Mouse (Mus musculus): ENCODE measurements around the gene Myo1d. TPM values are rescaled to one million over a fixed set of nuclear protein-coding genes. Genes with fewer than 3 reads are reported as not detected.

The Myo1d gene
- polyA plus RNA-seq, 1 experiment from 2014 or later: 50.1 TPM

GRCm38 (mm10) chr11:80759023-80759422 lies 20.8 kb downstream of the Myo1d start:
- 82% methylated on average over 3 of the region's 3 CpGs for WGBS
- H3K9me3 ChIP-seq (ENCODE audit: control insufficient read depth, low read length): no peaks in the 10 kb centered on the region

GRCm38 (mm10) chr11:80754201-80754600 lies 25.6 kb downstream of the Myo1d start:
- Histone ChIP-seq H3K4me3 (ENCODE audit: low read depth, low read length) (no peak overlapping the region), H3K27ac (ENCODE audit: low read depth) (no peak overlapping the region), H3K4me1 (replicated peaks; ENCODE audit: control insufficient read depth, insufficient read depth, low read length) (no peaks in the 10 kb centered on the region), H3K9me3 (ENCODE audit: control insufficient read depth, low read length) (no peaks in the 10 kb centered on the region), H3K4me2 (ENCODE audit: low read length) (no peak overlapping the region), H3K9ac (ENCODE audit: low read length) (no peak overlapping the region), H3K27me3 (replicated peaks; ENCODE audit: control insufficient read depth, insufficient read depth, low read length) (no peaks in the 10 kb centered on the region), H3K36me3 (ENCODE audit: control insufficient read depth, insufficient read depth, low read length) (no peaks in the 10 kb centered on the region)
- WGBS: 72% methylated on average over 2 of the region's 2 CpGs
- ATAC-seq (replicated peaks; ENCODE audit: low FRiP score, low TSS enrichment, low read depth) (no peak), DNase-seq (ENCODE audit: low spot score) (no peak)

More at GRCm38 (mm10) chr11:80759023-80759422, 20.8 kb downstream of the Myo1d start:
- DNase-seq (ENCODE audit: low spot score) (no peak), ATAC-seq (replicated peaks; ENCODE audit: low FRiP score, low TSS enrichment, low read depth) (no peak)
- Histone ChIP-seq H3K27me3 (replicated peaks; ENCODE audit: control insufficient read depth, insufficient read depth, low read length) (no peaks in the 10 kb centered on the region), H3K36me3 (ENCODE audit: control insufficient read depth, insufficient read depth, low read length) (no peaks in the 10 kb centered on the region), H3K4me3 (ENCODE audit: low read depth, low read length) (no peak overlapping the region), H3K9ac (ENCODE audit: low read length) (no peak overlapping the region), H3K4me2 (ENCODE audit: low read length) (no peak overlapping the region), H3K27ac (ENCODE audit: low read depth) (no peak overlapping the region), H3K4me1 (replicated peaks; ENCODE audit: control insufficient read depth, insufficient read depth, low read length) (no peaks in the 10 kb centered on the region)

DNA sequence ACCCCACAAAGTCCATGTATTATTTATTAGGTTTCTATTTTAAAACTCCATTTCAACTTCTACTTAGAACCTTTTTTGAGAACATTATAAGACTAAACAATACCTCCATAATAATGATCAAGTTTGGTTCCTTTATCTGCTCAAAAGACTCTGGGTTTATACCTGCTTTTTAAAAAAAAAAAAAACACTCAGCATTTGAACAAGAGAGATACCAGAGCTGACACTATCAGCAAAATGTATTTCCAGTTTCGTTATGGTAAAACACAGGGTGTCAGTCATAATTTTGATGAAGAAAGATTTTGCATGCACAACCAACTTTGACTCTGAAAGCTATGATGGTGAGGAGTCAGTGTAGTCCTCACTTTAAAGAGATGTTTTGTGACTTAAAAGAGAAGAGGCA lies 28.7 kb downstream of the Myo1d start:
- no peak overlapping the region for H3K9ac ChIP-seq (ENCODE audit: low read length)
- no peak overlapping the region for H3K4me2 ChIP-seq (ENCODE audit: low read length)
- H3K9me3 ChIP-seq (ENCODE audit: control insufficient read depth, low read length): no peaks in the 10 kb centered on the region
- H3K27ac ChIP-seq (ENCODE audit: low read depth): no peak overlapping the region
- 0 out of 2 replicates have a peak, but pooled peaks cover 2% of the 10 kb centered on the region for H3K4me1 ChIP-seq (replicated peaks; ENCODE audit: control insufficient read depth, insufficient read depth, low read length)
- WGBS: 84% methylated on average over 1 of the region's 1 CpGs
- no peaks in the 10 kb centered on the region for H3K36me3 ChIP-seq (ENCODE audit: control insufficient read depth, insufficient read depth, low read length)
- DNase-seq (ENCODE audit: low spot score): no peak
- no peak for ATAC-seq (replicated peaks; ENCODE audit: low FRiP score, low TSS enrichment, low read depth)
- no peaks in the 10 kb centered on the region for H3K27me3 ChIP-seq (replicated peaks; ENCODE audit: control insufficient read depth, insufficient read depth, low read length)
- H3K4me3 ChIP-seq (ENCODE audit: low read depth, low read length): no peak overlapping the region

GRCm38 (mm10) chr11:80749187-80749586 lies 30.6 kb downstream of the Myo1d start:
- H3K4me1 ChIP-seq (replicated peaks; ENCODE audit: control insufficient read depth, insufficient read depth, low read length): 0 out of 2 replicates have a peak, but pooled peaks cover 2% of the 10 kb centered on the region
- H3K4me3 ChIP-seq (ENCODE audit: low read depth, low read length): no peak overlapping the region
- H3K4me2 ChIP-seq (ENCODE audit: low read length): no peak overlapping the region
- ATAC-seq (replicated peaks; ENCODE audit: low FRiP score, low TSS enrichment, low read depth): no peak
- DNase-seq (ENCODE audit: low spot score): no peak
- no peak overlapping the region for H3K27ac ChIP-seq (ENCODE audit: low read depth)
- H3K9ac ChIP-seq (ENCODE audit: low read length): no peak overlapping the region
- 97% methylated on average over 1 of the region's 1 CpGs for WGBS
- no peaks in the 10 kb centered on the region for H3K27me3 ChIP-seq (replicated peaks; ENCODE audit: control insufficient read depth, insufficient read depth, low read length)
- no peaks in the 10 kb centered on the region for H3K9me3 ChIP-seq (ENCODE audit: control insufficient read depth, low read length)
- H3K36me3 ChIP-seq (ENCODE audit: control insufficient read depth, insufficient read depth, low read length): no peaks in the 10 kb centered on the region

DNA sequence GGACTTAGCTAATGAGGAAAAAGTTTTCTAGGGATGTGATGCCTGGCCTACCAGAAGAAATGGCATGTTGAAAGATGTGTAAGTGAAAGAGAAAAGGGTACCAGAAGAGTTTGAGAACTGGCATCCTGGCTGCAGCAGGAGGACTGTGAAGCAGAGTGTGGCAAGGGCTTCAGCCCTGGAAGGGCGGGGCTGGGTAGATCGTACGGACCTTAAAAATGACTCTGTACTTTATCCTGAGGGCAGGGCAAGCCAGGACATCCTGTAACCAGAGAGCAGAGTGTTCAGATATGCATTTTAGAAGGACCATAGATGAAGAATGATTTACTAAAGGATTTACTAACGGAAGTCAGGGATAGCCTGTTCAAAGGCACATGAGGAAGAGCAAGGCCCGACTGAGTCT lies 34.4 kb downstream of the Myo1d start:
- Histone ChIP-seq H3K27me3 (replicated peaks; ENCODE audit: control insufficient read depth, insufficient read depth, low read length) (no peaks in the 10 kb centered on the region), H3K36me3 (ENCODE audit: control insufficient read depth, insufficient read depth, low read length) (no peaks in the 10 kb centered on the region), H3K9me3 (ENCODE audit: control insufficient read depth, low read length) (no peaks in the 10 kb centered on the region), H3K27ac (ENCODE audit: low read depth) (no peak overlapping the region), H3K4me3 (ENCODE audit: low read depth, low read length) (no peak overlapping the region), H3K4me2 (ENCODE audit: low read length) (no peak overlapping the region), H3K9ac (ENCODE audit: low read length) (no peak overlapping the region), H3K4me1 (replicated peaks; ENCODE audit: control insufficient read depth, insufficient read depth, low read length) (0 out of 2 replicates have a peak, but pooled peaks cover 2% of the 10 kb centered on the region)
- WGBS: 64% methylated on average over 5 of the region's 5 CpGs
- DNase-seq (ENCODE audit: low spot score): no peak
- no peak for ATAC-seq (replicated peaks; ENCODE audit: low FRiP score, low TSS enrichment, low read depth)

GRCm38 (mm10) chr11:80743823-80744410 lies 35.9 kb downstream of the Myo1d start:
- no peak overlapping the region for H3K4me3 ChIP-seq (ENCODE audit: low read depth, low read length)
- H3K4me1 ChIP-seq (replicated peaks; ENCODE audit: control insufficient read depth, insufficient read depth, low read length): 0 out of 2 replicates have a peak, but pooled peaks cover 2% of the 10 kb centered on the region
- no peak for ATAC-seq (replicated peaks; ENCODE audit: low FRiP score, low TSS enrichment, low read depth)
- H3K36me3 ChIP-seq (ENCODE audit: control insufficient read depth, insufficient read depth, low read length): no peaks in the 10 kb centered on the region
- H3K27ac ChIP-seq (ENCODE audit: low read depth): no peak overlapping the region
- no peaks in the 10 kb centered on the region for H3K9me3 ChIP-seq (ENCODE audit: control insufficient read depth, low read length)
- no peak overlapping the region for H3K9ac ChIP-seq (ENCODE audit: low read length)
- H3K4me2 ChIP-seq (ENCODE audit: low read length): no peak overlapping the region
- WGBS: 82% methylated on average over 4 of the region's 4 CpGs
- H3K27me3 ChIP-seq (replicated peaks; ENCODE audit: control insufficient read depth, insufficient read depth, low read length): no peaks in the 10 kb centered on the region
- no peak for DNase-seq (ENCODE audit: low spot score)

GRCm38 (mm10) chr11:80742462-80742861 lies 37.4 kb downstream of the Myo1d start:
- no peaks in the 10 kb centered on the region for H3K9me3 ChIP-seq (ENCODE audit: control insufficient read depth, low read length)
- no peak overlapping the region for H3K4me2 ChIP-seq (ENCODE audit: low read length)
- no peak overlapping the region for H3K9ac ChIP-seq (ENCODE audit: low read length)
- ATAC-seq (replicated peaks; ENCODE audit: low FRiP score, low TSS enrichment, low read depth) (no peak), DNase-seq (ENCODE audit: low spot score) (no peak)
- no peak overlapping the region for H3K27ac ChIP-seq (ENCODE audit: low read depth)
- WGBS: 95% methylated on average over 4 of the region's 4 CpGs
- H3K4me1 ChIP-seq (replicated peaks; ENCODE audit: control insufficient read depth, insufficient read depth, low read length): 0 out of 2 replicates have a peak, but pooled peaks cover 2% of the 10 kb centered on the region
- no peaks in the 10 kb centered on the region for H3K36me3 ChIP-seq (ENCODE audit: control insufficient read depth, insufficient read depth, low read length)
- H3K4me3 ChIP-seq (ENCODE audit: low read depth, low read length): no peak overlapping the region
- no peaks in the 10 kb centered on the region for H3K27me3 ChIP-seq (replicated peaks; ENCODE audit: control insufficient read depth, insufficient read depth, low read length)

GRCm38 (mm10) chr11:80734771-80735170 lies 45.1 kb downstream of the Myo1d start:
- Histone ChIP-seq H3K9me3 (ENCODE audit: control insufficient read depth, low read length) (no peaks in the 10 kb centered on the region), H3K9ac (ENCODE audit: low read length) (no peak overlapping the region), H3K27ac (ENCODE audit: low read depth) (no peak overlapping the region), H3K27me3 (replicated peaks; ENCODE audit: control insufficient read depth, insufficient read depth, low read length) (no peaks in the 10 kb centered on the region), H3K4me1 (replicated peaks; ENCODE audit: control insufficient read depth, insufficient read depth, low read length) (0 out of 2 replicates have a peak, but pooled peaks cover 4% of the 10 kb centered on the region), H3K4me3 (ENCODE audit: low read depth, low read length) (no peak overlapping the region), H3K4me2 (ENCODE audit: low read length) (no peak overlapping the region), H3K36me3 (ENCODE audit: control insufficient read depth, insufficient read depth, low read length) (no peaks in the 10 kb centered on the region)
- DNase-seq (ENCODE audit: low spot score) (no peak), ATAC-seq (replicated peaks; ENCODE audit: low FRiP score, low TSS enrichment, low read depth) (no peak)
- 89% methylated on average over 2 of the region's 2 CpGs for WGBS

DNA sequence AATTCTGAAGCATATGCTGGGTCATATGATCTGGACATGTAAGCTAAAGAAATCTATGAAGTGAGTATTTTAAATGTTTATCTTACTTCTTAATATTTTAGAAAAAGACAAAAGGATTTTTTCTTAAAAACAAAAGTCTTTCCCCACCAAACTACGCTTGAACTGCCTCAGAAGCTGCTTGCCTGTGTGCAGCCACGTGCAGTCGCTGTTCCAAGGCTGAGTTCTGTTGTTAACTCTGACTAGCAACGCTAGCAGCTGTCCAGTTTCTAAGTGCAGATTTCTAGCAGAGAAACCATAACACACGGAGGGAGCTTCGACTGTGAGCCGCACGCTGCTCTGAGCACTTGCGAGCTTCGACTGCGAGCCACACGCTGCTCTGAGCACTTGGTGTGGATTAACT lies 55.1 kb downstream of the Myo1d start:
- no peaks in the 10 kb centered on the region for H3K36me3 ChIP-seq (ENCODE audit: control insufficient read depth, insufficient read depth, low read length)
- ATAC-seq (replicated peaks; ENCODE audit: low FRiP score, low TSS enrichment, low read depth) (no peak), DNase-seq (ENCODE audit: low spot score) (no peak)
- 56% methylated on average over 12 of the region's 12 CpGs for WGBS
- H3K4me1 ChIP-seq (replicated peaks; ENCODE audit: control insufficient read depth, insufficient read depth, low read length): no peaks in the 10 kb centered on the region
- no peak overlapping the region for H3K9ac ChIP-seq (ENCODE audit: low read length)
- H3K4me3 ChIP-seq (ENCODE audit: low read depth, low read length): no peak overlapping the region
- no peaks in the 10 kb centered on the region for H3K9me3 ChIP-seq (ENCODE audit: control insufficient read depth, low read length)
- no peak overlapping the region for H3K27ac ChIP-seq (ENCODE audit: low read depth)
- H3K4me2 ChIP-seq (ENCODE audit: low read length): no peak overlapping the region
- H3K27me3 ChIP-seq (replicated peaks; ENCODE audit: control insufficient read depth, insufficient read depth, low read length): no peaks in the 10 kb centered on the region

Data from intestine, embryonic 14.5 days (tissue).